Mouse (Mus musculus) stomach, postnatal 0 days (tissue): ENCODE measurements around the gene St8sia2.

Source experiments
- CTCF ChIP-seq: IDR thresholded peaks from 2 replicates; pipeline ENCODE4 v1.5.1; 2016; ENCODE audit warnings: antibody characterized with exemption, low read depth, mild to moderate bottlenecking, moderate library complexity
- EP300 ChIP-seq: optimal IDR thresholded peaks from 2 replicates; pipeline ENCODE3; 2016; ENCODE audit warnings: antibody characterized with exemption

- TF ChIP-seq CTCF (no peak), EP300 (no peak)
Measured at GRCm38 (mm10) chr7:74006364-74006763, 7.1 kb downstream of the St8sia2 start.
